Mouse (Mus musculus) thymus, adult 2 months (tissue): Measurements from ENCODE around the gene Ptgr2.

ENCODE experiments used
- CTCF ChIP-seq: fragments of 200-500 bp; IDR thresholded peaks from 2 replicates; pipeline ENCODE4 v1.5.1; 2012; ENCODE audit warnings: mild to moderate bottlenecking, control low read depth, low read length, moderate library complexity, borderline replicate concordance; ENCODE audit not compliant: control insufficient read depth, poor library complexity, insufficient read depth; ENCODE audit errors: extremely low read depth
- POLR2A ChIP-seq: fragments of 200-500 bp; IDR thresholded peaks from 2 replicates; pipeline ENCODE4 v1.6.1; 2012; ENCODE audit warnings: mild to moderate bottlenecking, low read length, control low read depth, moderate library complexity; ENCODE audit not compliant: control insufficient read depth, poor library complexity, insufficient read depth; ENCODE audit errors: extremely low read depth

DNA sequence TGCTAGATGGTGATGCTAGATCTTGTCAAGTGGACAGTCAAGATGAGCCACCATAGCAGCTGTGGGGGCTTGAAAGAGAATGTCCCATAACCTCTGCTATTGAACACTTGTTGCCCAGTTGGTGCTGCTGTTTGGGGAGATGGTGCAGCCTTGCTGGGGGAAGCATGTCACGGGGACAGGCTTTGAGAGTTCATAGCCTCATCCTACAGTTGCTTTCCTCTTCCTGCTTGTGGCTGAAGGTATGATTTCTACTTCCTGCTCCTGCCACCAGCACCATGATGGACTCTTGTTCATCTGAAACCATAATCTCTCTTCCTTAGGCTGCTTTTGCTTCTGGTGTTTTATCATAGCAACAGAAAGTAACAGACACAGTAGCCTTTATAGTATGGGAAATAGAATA is 19.5 kb downstream of the Ptgr2 start:
- no peak for TF ChIP-seq CTCF
- no peak for TF ChIP-seq POLR2A
